Mouse (Mus musculus): ENCODE results near the gene Slc9a3r2. TPM values are rescaled to one million over a fixed set of nuclear protein-coding genes. Genes with fewer than 3 reads are reported as not detected.

Gene Slc9a3r2
- polyA plus RNA-seq, 1 experiment from 2014 or later: 49.3 TPM

DNA sequence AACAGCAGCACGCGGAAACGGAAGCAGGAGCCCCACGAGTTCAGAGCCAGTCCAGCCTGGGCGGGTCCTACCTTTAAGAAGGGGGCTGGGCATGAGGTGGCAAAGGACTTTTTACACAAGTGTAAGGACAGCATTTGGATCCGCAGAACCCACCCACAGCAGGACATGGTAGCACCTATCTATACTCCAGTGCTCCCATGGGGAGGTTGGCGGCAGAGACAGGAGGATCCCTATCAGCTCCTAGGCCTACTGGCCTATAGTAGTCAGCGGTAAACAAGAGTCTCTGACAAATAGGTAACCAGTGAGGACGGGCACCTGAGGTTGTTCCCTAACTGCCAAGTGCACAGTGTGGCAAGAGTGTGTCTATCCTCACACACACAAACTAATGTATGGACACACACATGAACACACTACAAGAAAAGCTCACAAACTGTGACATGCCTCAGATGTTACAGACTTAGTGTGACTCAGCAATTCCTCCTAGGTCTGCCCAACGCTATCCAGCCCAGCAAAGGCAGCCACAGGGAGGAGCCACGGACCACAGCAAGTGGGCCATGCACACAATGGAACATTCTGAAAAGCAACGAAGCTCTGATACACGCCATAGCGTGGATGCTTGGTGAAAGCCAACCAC lies 32.4 kb downstream of the Slc9a3r2 start:
- Histone ChIP-seq H3K27ac (ENCODE audit: low read depth, low read length) (no peak overlapping the region), H3K36me3 (ENCODE audit: control insufficient read depth, insufficient read depth, low read length) (peaks cover 68% of the 10 kb centered on the region), H3K9me3 (ENCODE audit: control insufficient read depth, low read length) (no peaks in the 10 kb centered on the region), H3K4me3 (ENCODE audit: low read depth, low read length) (no peak overlapping the region), H3K9ac (replicated peaks; ENCODE audit: low read depth, low read length) (no peak overlapping the region), H3K27me3 (ENCODE audit: control insufficient read depth, insufficient read depth, low read length) (no peaks in the 10 kb centered on the region), H3K4me1 (ENCODE audit: control insufficient read depth, insufficient read depth, low read length) (no peaks in the 10 kb centered on the region), H3K4me2 (ENCODE audit: low read depth, low read length) (no peak overlapping the region)
- 92% methylated on average over 14 of the region's 14 CpGs for WGBS
- no peak for ATAC-seq (ENCODE audit: low read depth)

DNA sequence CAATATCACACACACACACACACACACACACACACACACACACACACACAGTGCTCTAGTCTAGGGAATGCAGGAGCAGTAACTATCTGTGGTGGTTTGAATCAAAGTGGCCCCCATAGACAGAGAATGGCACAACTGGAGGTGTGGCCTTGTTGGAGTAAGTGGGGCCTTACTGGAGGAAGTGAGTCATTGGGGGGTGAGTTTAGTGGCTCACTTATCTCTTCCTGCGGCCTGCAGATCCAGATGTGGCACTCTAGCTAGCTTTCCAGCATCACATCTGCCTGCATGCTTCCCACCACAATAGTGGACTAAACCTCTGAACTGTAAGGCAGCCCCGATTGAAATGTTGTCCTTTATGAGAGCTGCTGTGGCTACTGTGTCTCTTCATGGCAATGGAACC lies 39.4 kb downstream of the Slc9a3r2 start:
- H3K4me1 ChIP-seq (ENCODE audit: control insufficient read depth, insufficient read depth, low read length): no peaks in the 10 kb centered on the region
- H3K36me3 ChIP-seq (ENCODE audit: control insufficient read depth, insufficient read depth, low read length): peaks cover 63% of the 10 kb centered on the region
- no peaks in the 10 kb centered on the region for H3K27me3 ChIP-seq (ENCODE audit: control insufficient read depth, insufficient read depth, low read length)
- no peak overlapping the region for H3K4me2 ChIP-seq (ENCODE audit: low read depth, low read length)
- ATAC-seq (ENCODE audit: low read depth): no peak
- 92% methylated on average over 2 of the region's 2 CpGs for WGBS
- no peak overlapping the region for H3K4me3 ChIP-seq (ENCODE audit: low read depth, low read length)
- no peak overlapping the region for H3K9ac ChIP-seq (replicated peaks; ENCODE audit: low read depth, low read length)
- no peaks in the 10 kb centered on the region for H3K9me3 ChIP-seq (ENCODE audit: control insufficient read depth, low read length)
- no peak overlapping the region for H3K27ac ChIP-seq (ENCODE audit: low read depth, low read length)

GRCm38 (mm10) chr17:24608874-24609273 lies 41.3 kb downstream of the Slc9a3r2 start:
- WGBS: 96% methylated on average over 8 of the region's 8 CpGs
- H3K4me3 ChIP-seq (ENCODE audit: low read depth, low read length): no peak overlapping the region

DNA sequence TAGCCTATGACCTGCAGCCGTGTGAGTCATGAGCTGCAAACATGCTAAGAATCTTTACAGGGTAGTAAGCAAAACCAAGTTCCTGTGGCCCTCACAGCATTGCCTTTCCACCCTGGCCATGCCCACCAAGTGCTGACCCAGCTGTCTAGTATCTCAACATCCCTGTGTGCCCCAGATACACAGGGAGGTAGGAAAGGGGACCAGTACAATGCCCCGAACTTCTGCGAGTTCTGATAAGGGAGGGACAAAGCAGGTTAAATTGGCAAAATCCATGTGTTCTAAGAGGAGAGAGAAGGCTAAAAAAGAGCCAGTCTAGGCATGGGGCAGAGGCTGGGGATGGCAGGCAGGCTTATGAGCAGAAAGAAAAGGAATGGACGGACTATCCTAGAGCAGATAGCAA lies 41.8 kb downstream of the Slc9a3r2 start:
- H3K27me3 ChIP-seq (ENCODE audit: control insufficient read depth, insufficient read depth, low read length): no peaks in the 10 kb centered on the region
- no peak overlapping the region for H3K27ac ChIP-seq (ENCODE audit: low read depth, low read length)
- ATAC-seq (ENCODE audit: low read depth): no peak
- H3K4me1 ChIP-seq (ENCODE audit: control insufficient read depth, insufficient read depth, low read length): no peaks in the 10 kb centered on the region
- H3K9me3 ChIP-seq (ENCODE audit: control insufficient read depth, low read length): no peaks in the 10 kb centered on the region
- no peak overlapping the region for H3K4me2 ChIP-seq (ENCODE audit: low read depth, low read length)
- H3K36me3 ChIP-seq (ENCODE audit: control insufficient read depth, insufficient read depth, low read length): peaks cover 66% of the 10 kb centered on the region
- H3K4me3 ChIP-seq (ENCODE audit: low read depth, low read length): no peak overlapping the region
- no peak overlapping the region for H3K9ac ChIP-seq (replicated peaks; ENCODE audit: low read depth, low read length)
- 90% methylated on average over 4 of the region's 4 CpGs for WGBS

More at GRCm38 (mm10) chr17:24608874-24609273, 41.3 kb downstream of the Slc9a3r2 start:
- Histone ChIP-seq H3K4me2 (ENCODE audit: low read depth, low read length) (no peak overlapping the region), H3K36me3 (ENCODE audit: control insufficient read depth, insufficient read depth, low read length) (peaks cover 65% of the 10 kb centered on the region), H3K4me1 (ENCODE audit: control insufficient read depth, insufficient read depth, low read length) (no peaks in the 10 kb centered on the region), H3K9me3 (ENCODE audit: control insufficient read depth, low read length) (no peaks in the 10 kb centered on the region), H3K27ac (ENCODE audit: low read depth, low read length) (no peak overlapping the region), H3K27me3 (ENCODE audit: control insufficient read depth, insufficient read depth, low read length) (no peaks in the 10 kb centered on the region), H3K9ac (replicated peaks; ENCODE audit: low read depth, low read length) (no peak overlapping the region)
- ATAC-seq (ENCODE audit: low read depth): no peak

DNA sequence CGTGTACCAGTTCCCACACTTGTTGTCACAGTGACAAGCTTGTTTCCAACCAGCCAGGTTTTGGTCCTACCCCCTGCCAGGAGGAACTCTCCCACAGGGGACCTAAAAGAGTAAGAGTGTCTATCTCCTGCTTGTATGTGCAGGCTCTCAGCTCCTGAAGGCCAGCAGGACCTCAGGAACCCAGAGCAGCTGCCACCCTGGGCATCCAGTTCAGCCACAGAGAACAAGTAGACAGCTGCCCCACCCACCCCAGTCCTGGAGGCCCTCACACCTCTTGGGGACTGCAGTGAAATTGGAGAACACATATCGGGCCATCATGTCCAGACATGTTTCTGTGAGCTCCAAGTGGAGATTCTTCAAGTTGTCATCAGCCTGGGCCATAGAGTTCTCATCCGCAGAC lies 45.6 kb downstream of the Slc9a3r2 start:
- H3K4me3 ChIP-seq (ENCODE audit: low read depth, low read length): no peak overlapping the region
- H3K9ac ChIP-seq (replicated peaks; ENCODE audit: low read depth, low read length): no peak overlapping the region
- no peaks in the 10 kb centered on the region for H3K27me3 ChIP-seq (ENCODE audit: control insufficient read depth, insufficient read depth, low read length)
- no peak overlapping the region for H3K27ac ChIP-seq (ENCODE audit: low read depth, low read length)
- H3K4me1 ChIP-seq (ENCODE audit: control insufficient read depth, insufficient read depth, low read length): no peaks in the 10 kb centered on the region
- peaks cover 84% of the 10 kb centered on the region for H3K36me3 ChIP-seq (ENCODE audit: control insufficient read depth, insufficient read depth, low read length)
- no peak overlapping the region for H3K4me2 ChIP-seq (ENCODE audit: low read depth, low read length)
- H3K9me3 ChIP-seq (ENCODE audit: control insufficient read depth, low read length): no peaks in the 10 kb centered on the region
- WGBS: 100% methylated on average over 3 of the region's 3 CpGs
- no peak for ATAC-seq (ENCODE audit: low read depth)

DNA sequence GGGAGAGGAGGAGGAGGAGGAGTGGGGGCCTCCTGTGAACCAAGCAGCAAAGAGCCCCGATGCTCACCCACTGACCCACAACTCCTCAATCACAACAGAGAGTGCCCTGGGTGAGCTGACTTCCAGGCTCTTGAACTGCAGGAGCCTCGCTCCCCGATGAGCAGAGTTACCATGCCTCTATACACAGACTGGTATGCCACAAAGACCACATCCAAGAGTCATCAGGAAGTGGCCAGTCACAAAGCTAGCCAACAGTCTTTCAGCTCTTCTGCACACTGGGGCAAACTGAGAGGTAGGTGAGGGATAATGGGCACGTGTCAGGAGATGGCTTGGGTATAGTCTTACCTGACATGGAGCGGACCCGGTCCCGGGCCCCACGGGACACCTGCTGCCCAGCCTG lies 46.2 kb downstream of the Slc9a3r2 start:
- no peaks in the 10 kb centered on the region for H3K27me3 ChIP-seq (ENCODE audit: control insufficient read depth, insufficient read depth, low read length)
- no peak overlapping the region for H3K9ac ChIP-seq (replicated peaks; ENCODE audit: low read depth, low read length)
- H3K4me3 ChIP-seq (ENCODE audit: low read depth, low read length): no peak overlapping the region
- ATAC-seq (ENCODE audit: low read depth): no peak
- H3K9me3 ChIP-seq (ENCODE audit: control insufficient read depth, low read length): no peaks in the 10 kb centered on the region
- no peaks in the 10 kb centered on the region for H3K4me1 ChIP-seq (ENCODE audit: control insufficient read depth, insufficient read depth, low read length)
- peaks cover 82% of the 10 kb centered on the region for H3K36me3 ChIP-seq (ENCODE audit: control insufficient read depth, insufficient read depth, low read length)
- no peak overlapping the region for H3K4me2 ChIP-seq (ENCODE audit: low read depth, low read length)
- no peak overlapping the region for H3K27ac ChIP-seq (ENCODE audit: low read depth, low read length)
- WGBS: 90% methylated on average over 8 of the region's 8 CpGs

DNA sequence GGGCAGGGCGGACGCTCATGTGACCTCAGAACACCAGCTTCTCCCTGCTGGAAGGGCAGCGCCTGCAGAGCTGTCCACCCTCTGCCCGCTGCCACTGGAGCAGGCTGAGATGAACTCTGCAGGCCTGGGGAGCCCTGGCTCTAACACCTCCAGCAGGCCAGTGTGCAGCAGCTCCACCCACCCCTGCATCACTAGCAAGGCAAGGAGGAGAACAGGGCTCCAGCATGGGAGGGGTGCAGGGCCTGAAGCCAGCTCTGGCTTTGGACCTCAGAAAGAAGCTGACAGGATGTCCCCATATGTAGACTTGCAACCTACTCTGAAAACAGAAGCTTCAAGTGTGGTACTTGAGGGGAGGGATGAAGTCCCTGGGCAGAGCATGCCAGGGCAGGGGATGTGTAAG lies 49.6 kb downstream of the Slc9a3r2 start:
- no peak for ATAC-seq (ENCODE audit: low read depth)
- Histone ChIP-seq H3K9ac (replicated peaks; ENCODE audit: low read depth, low read length) (no peak overlapping the region), H3K27me3 (ENCODE audit: control insufficient read depth, insufficient read depth, low read length) (no peaks in the 10 kb centered on the region), H3K4me1 (ENCODE audit: control insufficient read depth, insufficient read depth, low read length) (no peaks in the 10 kb centered on the region), H3K27ac (ENCODE audit: low read depth, low read length) (no peak overlapping the region), H3K4me2 (ENCODE audit: low read depth, low read length) (no peak overlapping the region), H3K9me3 (ENCODE audit: control insufficient read depth, low read length) (no peaks in the 10 kb centered on the region), H3K4me3 (ENCODE audit: low read depth, low read length) (no peak overlapping the region), H3K36me3 (ENCODE audit: control insufficient read depth, insufficient read depth, low read length) (peaks cover 80% of the 10 kb centered on the region)
- WGBS: 94% methylated on average over 4 of the region's 4 CpGs

GRCm38 (mm10) chr17:24597989-24598388 lies 52.1 kb downstream of the Slc9a3r2 start:
- WGBS: 94% methylated on average over 3 of the region's 3 CpGs
- Histone ChIP-seq H3K4me3 (ENCODE audit: low read depth, low read length) (no peak overlapping the region), H3K27ac (ENCODE audit: low read depth, low read length) (no peak overlapping the region), H3K36me3 (ENCODE audit: control insufficient read depth, insufficient read depth, low read length) (peaks cover 86% of the 10 kb centered on the region), H3K27me3 (ENCODE audit: control insufficient read depth, insufficient read depth, low read length) (no peaks in the 10 kb centered on the region), H3K4me1 (ENCODE audit: control insufficient read depth, insufficient read depth, low read length) (no peaks in the 10 kb centered on the region), H3K9ac (replicated peaks; ENCODE audit: low read depth, low read length) (no peak overlapping the region), H3K9me3 (ENCODE audit: control insufficient read depth, low read length) (no peaks in the 10 kb centered on the region), H3K4me2 (ENCODE audit: low read depth, low read length) (no peak overlapping the region)
- ATAC-seq (ENCODE audit: low read depth): no peak

GRCm38 (mm10) chr17:24596471-24597183 lies 53.5 kb downstream of the Slc9a3r2 start:
- ATAC-seq (ENCODE audit: low read depth): no peak
- Histone ChIP-seq H3K9me3 (ENCODE audit: control insufficient read depth, low read length) (no peaks in the 10 kb centered on the region), H3K4me1 (ENCODE audit: control insufficient read depth, insufficient read depth, low read length) (no peaks in the 10 kb centered on the region), H3K9ac (replicated peaks; ENCODE audit: low read depth, low read length) (no peak overlapping the region), H3K4me2 (ENCODE audit: low read depth, low read length) (no peak overlapping the region), H3K27me3 (ENCODE audit: control insufficient read depth, insufficient read depth, low read length) (no peaks in the 10 kb centered on the region), H3K4me3 (ENCODE audit: low read depth, low read length) (no peak overlapping the region), H3K27ac (ENCODE audit: low read depth, low read length) (no peak overlapping the region), H3K36me3 (ENCODE audit: control insufficient read depth, insufficient read depth, low read length) (peaks cover 85% of the 10 kb centered on the region)
- 92% methylated on average over 19 of the region's 19 CpGs for WGBS
